9 mouse cellular contexts compared by ENCODE assay signal in the genomic region with DNA sequence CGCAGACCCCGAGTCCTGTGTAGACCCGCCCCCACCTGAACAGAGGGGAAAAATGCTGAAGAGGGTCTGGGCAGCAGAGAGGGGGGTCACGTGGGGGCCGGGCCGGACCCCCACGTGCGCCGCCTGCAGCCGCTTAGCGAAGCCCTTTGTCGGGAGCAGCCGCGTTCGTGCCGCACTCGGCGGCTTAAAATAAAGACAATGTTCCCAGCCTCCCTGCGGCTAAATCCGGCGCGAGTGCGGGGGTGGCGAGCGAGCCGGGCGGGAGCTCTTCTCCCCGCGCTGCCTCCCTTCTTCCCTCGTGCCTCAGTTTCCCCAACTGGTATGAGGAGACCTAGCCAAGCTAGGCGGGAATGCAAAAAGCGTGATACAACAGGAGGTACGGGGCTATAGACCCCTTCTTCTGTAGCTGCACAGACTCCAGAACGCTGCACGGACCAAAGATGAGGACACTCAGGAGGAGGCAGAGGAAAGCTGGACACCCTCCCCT. TPM values are rescaled to one million over a fixed set of nuclear protein-coding genes. Genes with fewer than 3 reads are reported as not detected.
DNase-seq lines count a peak whose midpoint lies in the region; ATAC-seq lines count a peak whose summit lies in the region.
"Had no signal": no experiment of that assay in that cellular context is flagged by ENCODE, and none has a peak within 500 bp of the region (broad histone marks: within the 10 kb centered on the region; RNA-seq: fewer than 3 reads in every experiment).

No protein-coding gene starts in this region.

- WGBS in midbrain, embryonic 10.5 days: 1% methylated on average over 35 of the region's 35 CpGs

- H3K9me3 ChIP-seq in erythroblast, embryonic 14.5 days (ENCODE audit: control insufficient read depth, low read length): no peaks in the 10 kb centered on the region
- H3K9me3 ChIP-seq in midbrain, embryonic 10.5 days (replicated peaks): no peaks in the 10 kb centered on the region

- H3K4me3 ChIP-seq in erythroblast, embryonic 14.5 days (replicated peaks): peak overlapping the region; percentile 44
- H3K4me3 ChIP-seq in midbrain, embryonic 10.5 days: peak overlapping the region; percentile 59

- no peaks in the 10 kb centered on the region for H3K36me3 ChIP-seq in erythroblast, embryonic 14.5 days (ENCODE audit: control insufficient read depth)
- H3K36me3 ChIP-seq in midbrain, embryonic 10.5 days: no peaks in the 10 kb centered on the region

- H3K4me1 ChIP-seq in erythroblast, embryonic 14.5 days (ENCODE audit: control insufficient read depth): peaks cover 29% of the 10 kb centered on the region
- H3K4me1 ChIP-seq in midbrain, embryonic 10.5 days: peaks cover 33% of the 10 kb centered on the region

- ATAC-seq in erythroblast, adult 5-6 weeks (replicated peaks; ENCODE audit: low FRiP score, poor library complexity, severe bottlenecking): no peak

- peaks cover 35% of the 10 kb centered on the region for H3K27me3 ChIP-seq in erythroblast, embryonic 14.5 days (ENCODE audit: control insufficient read depth)
- H3K27me3 ChIP-seq in midbrain, embryonic 10.5 days (ENCODE audit: low read depth, poor library complexity, severe bottlenecking): peaks cover 49% of the 10 kb centered on the region

- peak; percentile 52 for DNase-seq in ZHBTc4 (ENCODE audit: low read depth, low spot score)
- peak; percentile 38 for DNase-seq in forelimb bud, embryonic 11.5 days (ENCODE audit: low read depth, low spot score)
- peak; percentile 72 for DNase-seq in layer of hippocampus, adult 8-10 months (ENCODE audit: low spot score in 2 of 2)
- DNase-seq in midbrain, embryonic 10.5 days (ENCODE audit: low spot score): peak; percentile 64
- peak; percentile 79 for DNase-seq in telencephalon, adult 2 months (ENCODE audit: low read depth, low spot score)
- no peak for DNase-seq in urinary bladder, postnatal 25 days (ENCODE audit: low spot score)

- peak overlapping the region; percentile 84 for H3K27ac ChIP-seq in midbrain, embryonic 10.5 days (replicated peaks)

RNA-seq across cellular contexts. Expression of gene Chrm1, which starts 1.7 kb away (rescaled TPM):
- 0.01 TPM in 1 of 2 replicates, not detected in the other for polyA plus RNA-seq in erythroblast, embryonic 14.5 days (2012)
- total RNA-seq in erythroblast, adult 5-6 weeks (2015; ENCODE audit: low replicate concordance): not detected in 2 replicates
- under 0.01 TPM in 1 of 2 replicates, not detected in the other for total RNA-seq in erythroblast, adult 5-6 weeks (2017; ENCODE audit: low replicate concordance)
- total RNA-seq in layer of hippocampus, adult 8-10 months (2022): 100 to 1,000 TPM; 160 to 164 (median 161) TPM
- not detected in 2 replicates for polyA plus RNA-seq in midbrain, embryonic 10.5 days (2016; fragmentation: Nextera tagmentation; extraction: Ambion mirVana)

RNA-seq across cellular contexts. Expression of gene Slc22a6, which starts 44.0 kb away (rescaled TPM):
- polyA plus RNA-seq in erythroblast, embryonic 14.5 days (2012): not detected in 2 replicates
- not detected in 2 replicates for total RNA-seq in erythroblast, adult 5-6 weeks (2015; ENCODE audit: low replicate concordance)
- total RNA-seq in erythroblast, adult 5-6 weeks (2017; ENCODE audit: low replicate concordance): not detected in 2 replicates
- 1 to 10 TPM; 3.5 to 4.4 (median 4.1) TPM for total RNA-seq in layer of hippocampus, adult 8-10 months (2022)
- 0.06 and 0.47 TPM in 2 replicates for polyA plus RNA-seq in midbrain, embryonic 10.5 days (2016; fragmentation: Nextera tagmentation; extraction: Ambion mirVana)
- total RNA-seq: heart, adult 18-20 months had no signal

Comparison
In these comparisons a context has a peak if more than half of its experiments do, and no peak if none do; other contexts are left out.
1. RNA of gene Chrm1, which starts 1.7 kb away (total RNA-seq): 160 to 164 TPM in layer of hippocampus, adult 8-10 months; under 0.01 TPM in erythroblast, adult 5-6 weeks; every median in the first group is over 100 times any median in the second.
2. RNA of gene Slc22a6, which starts 44.0 kb away (total RNA-seq): 3.5 to 4.4 TPM in layer of hippocampus, adult 8-10 months; not detected in erythroblast, adult 5-6 weeks; every median in the first group is over 4 times any median in the second.